Comparison of ENCODE assay signal across 8 mouse cellular contexts in genomic region chr13:24801308-24801921, GRCm38 (mm10). TPM values are rescaled to one million over a fixed set of nuclear protein-coding genes. Genes with fewer than 3 reads are reported as not detected.
DNase-seq lines count a peak whose midpoint lies in the region; ATAC-seq and TF ChIP-seq lines count a peak whose summit lies in the region.

BC005537 (plus strand) TSS chr13:24801657.

- intact Hi-C loops in gastrocnemius, postnatal 14 days (cut with DNase I; ENCODE audit: low total_unique reads) = no loop called here

- H3K9ac ChIP-seq in hindbrain, embryonic 15.5 days = peak within 1 kb of the TSS; percentile 89
- H3K9ac ChIP-seq in limb, embryonic 13.5 days = peak within 1 kb of the TSS; percentile 99
- H3K9ac ChIP-seq in midbrain, embryonic 12.5 days (replicated peaks) = peak within 1 kb of the TSS; percentile 95
- peak within 1 kb of the TSS; percentile 98 for H3K9ac ChIP-seq in stomach, postnatal 0 days (ENCODE audit: low read length)

- peak; percentile 65 for ATAC-seq in hindbrain, embryonic 15.5 days (ENCODE audit: low FRiP score, low read depth)
- ATAC-seq in limb, embryonic 13.5 days (ENCODE audit: low FRiP score, low read depth) = peak; percentile 48
- ATAC-seq in midbrain, embryonic 12.5 days (ENCODE audit: low FRiP score, low read depth) = no peak; the same call in 1 of the 2 replicates
- peak; percentile 69 for ATAC-seq in stomach, postnatal 0 days (ENCODE audit: low FRiP score, low TSS enrichment)

- TF ChIP-seq POLR2A in testis, adult 2 months (IDR thresholded peaks at IDR 0.05; ENCODE audit: control insufficient read depth, low read depth, low read length) = no peak; the same call in 1 of the 2 replicates

- peaks cover 5% of the 10 kb centered on the region for H3K4me1 ChIP-seq in testis, adult 2 months (ENCODE audit: control insufficient read depth, insufficient read depth, low read length)
- H3K4me1 ChIP-seq in hindbrain, embryonic 15.5 days (replicated peaks) = peaks cover 33% of the 10 kb centered on the region
- H3K4me1 ChIP-seq in limb, embryonic 13.5 days = peaks cover 25% of the 10 kb centered on the region
- H3K4me1 ChIP-seq in midbrain, embryonic 12.5 days = peaks cover 23% of the 10 kb centered on the region
- no peaks in the 10 kb centered on the region for H3K4me1 ChIP-seq in stomach, postnatal 0 days (replicated peaks; ENCODE audit: control insufficient read depth, insufficient read depth)

- no peak for DNase-seq in testis, postnatal 14 days (ENCODE audit: low spot score)
- DNase-seq in cerebellum, postnatal 14 days = peak; percentile 66 to 69
- peak; percentile 67 for DNase-seq in gastrocnemius, postnatal 14 days
- peak; percentile 76 for DNase-seq in stomach, postnatal 0 days (ENCODE audit: low spot score)

- H3K27ac ChIP-seq in testis, adult 2 months (ENCODE audit: control insufficient read depth, insufficient read depth, low read depth, low read length) = peak within 1 kb of the TSS; percentile 99
- H3K27ac ChIP-seq in hindbrain, embryonic 15.5 days (replicated peaks) = peak within 1 kb of the TSS; percentile 97
- peak within 1 kb of the TSS; percentile 100 for H3K27ac ChIP-seq in limb, embryonic 13.5 days
- H3K27ac ChIP-seq in midbrain, embryonic 12.5 days (replicated peaks) = peak within 1 kb of the TSS; percentile 98
- H3K27ac ChIP-seq in stomach, postnatal 0 days (replicated peaks) = peak within 1 kb of the TSS; percentile 100

- no peak for TF ChIP-seq EP300 in stomach, postnatal 0 days (optimal IDR thresholded peaks at IDR 0.05)

- peak within 1 kb of the TSS; percentile 85 for H3K4me2 ChIP-seq in hindbrain, embryonic 15.5 days
- H3K4me2 ChIP-seq in limb, embryonic 13.5 days (replicated peaks) = peak within 1 kb of the TSS; percentile 85
- H3K4me2 ChIP-seq in midbrain, embryonic 12.5 days (replicated peaks) = peak within 1 kb of the TSS; percentile 86
- H3K4me2 ChIP-seq in stomach, postnatal 0 days (replicated peaks; ENCODE audit: low read depth) = peak within 1 kb of the TSS; percentile 88

- no peak for TF ChIP-seq CTCF in testis, adult 2 months (IDR thresholded peaks at IDR 0.05; ENCODE audit: control insufficient read depth, insufficient read depth, insufficient replicate concordance, low read depth, low read length)
- TF ChIP-seq CTCF in stomach, postnatal 0 days (IDR thresholded peaks at IDR 0.05; ENCODE audit: low read depth) = peak; percentile 31

- no peaks in the 10 kb centered on the region for H3K27me3 ChIP-seq in testis, adult 2 months (ENCODE audit: control insufficient read depth, insufficient read depth, low read length)
- H3K27me3 ChIP-seq in hindbrain, embryonic 15.5 days = no peaks in the 10 kb centered on the region
- no peaks in the 10 kb centered on the region for H3K27me3 ChIP-seq in limb, embryonic 13.5 days
- no peaks in the 10 kb centered on the region for H3K27me3 ChIP-seq in midbrain, embryonic 12.5 days
- H3K27me3 ChIP-seq in stomach, postnatal 0 days (ENCODE audit: control insufficient read depth, insufficient read depth, low read length) = no peaks in the 10 kb centered on the region

- H3K4me3 ChIP-seq in testis, adult 2 months (ENCODE audit: control insufficient read depth, low read depth, low read length) = peak within 1 kb of the TSS; percentile 98
- peak within 1 kb of the TSS; percentile 96 for H3K4me3 ChIP-seq in hindbrain, embryonic 15.5 days
- peak within 1 kb of the TSS; percentile 99 for H3K4me3 ChIP-seq in limb, embryonic 13.5 days
- peak within 1 kb of the TSS; percentile 99 for H3K4me3 ChIP-seq in midbrain, embryonic 12.5 days
- peak within 1 kb of the TSS; percentile 97 for H3K4me3 ChIP-seq in stomach, postnatal 0 days (ENCODE audit: low read depth, low read length)

- no peaks in the 10 kb centered on the region for H3K36me3 ChIP-seq in testis, adult 2 months (ENCODE audit: control insufficient read depth, insufficient read depth, low read length)
- peaks cover 6% of the 10 kb centered on the region; the same call in 1 of the 2 replicates for H3K36me3 ChIP-seq in hindbrain, embryonic 15.5 days
- H3K36me3 ChIP-seq in limb, embryonic 13.5 days = peaks cover 12% of the 10 kb centered on the region
- H3K36me3 ChIP-seq in midbrain, embryonic 12.5 days = peaks cover 9% of the 10 kb centered on the region; the same call in 1 of the 2 replicates
- H3K36me3 ChIP-seq in stomach, postnatal 0 days (ENCODE audit: control insufficient read depth, insufficient read depth, low read length) = peaks cover 4% of the 10 kb centered on the region; the same call in 1 of the 2 replicates

- no peaks in the 10 kb centered on the region for H3K9me3 ChIP-seq in hindbrain, embryonic 15.5 days
- no peaks in the 10 kb centered on the region for H3K9me3 ChIP-seq in limb, embryonic 13.5 days
- H3K9me3 ChIP-seq in midbrain, embryonic 12.5 days = no peaks in the 10 kb centered on the region
- H3K9me3 ChIP-seq in stomach, postnatal 0 days (ENCODE audit: control insufficient read depth, low read length) = no peaks in the 10 kb centered on the region

- WGBS in hindbrain, embryonic 15.5 days = under 1% methylated on average over 73 of the region's 74 CpGs
- WGBS in limb, embryonic 13.5 days = under 1% methylated on average over 57 of the region's 74 CpGs
- under 1% methylated on average over 45 of the region's 74 CpGs for WGBS in midbrain, embryonic 12.5 days
- under 1% methylated on average over 65 of the region's 74 CpGs for WGBS in stomach, postnatal 0 days

RNA-seq across cellular contexts. Expression of gene BC005537, which starts in this region (rescaled TPM):
- polyA plus RNA-seq in testis, adult 2 months (2012; rRNA removed) = 51.9 and 60.0 TPM in 2 replicates
- 10 to 100 TPM; 49.6 to 49.9 TPM for total RNA-seq in gastrocnemius, postnatal 14 days (2021)
- polyA plus RNA-seq in hindbrain, embryonic 15.5 days (2015; fragmentation: Nextera tagmentation; extraction: Ambion mirVana) = 16.6 and 23.4 TPM in 2 replicates
- 16.0 and 16.9 TPM in 2 replicates for polyA plus RNA-seq in limb, embryonic 13.5 days (2015; fragmentation: Nextera tagmentation; extraction: Ambion mirVana)
- polyA plus RNA-seq in midbrain, embryonic 12.5 days (2016; fragmentation: Nextera tagmentation; extraction: Ambion mirVana) = 21.2 and 21.5 TPM in 2 replicates
- polyA plus RNA-seq in stomach, postnatal 0 days (2015; fragmentation: Nextera tagmentation; extraction: Ambion mirVana) = 11.0 and 11.1 TPM in 2 replicates
